Mouse (Mus musculus): ENCODE data around the gene A4galt. TPM values are rescaled to one million over a fixed set of nuclear protein-coding genes. Genes with fewer than 3 reads are reported as not detected.
"Not testable (repeated sequence)": the region's sequence is repeated elsewhere in the genome, so short reads cannot be mapped to it uniquely, and the experiment has no call there.

A4galt gene
- polyA plus RNA-seq, 1 experiment from 2014 or later, result 1.3 TPM

- Histone ChIP-seq H3K27ac (no peak overlapping the region), H3K36me3 (no peaks in the 10 kb centered on the region), H3K4me3 (no peak overlapping the region), H3K9ac (no peak overlapping the region), H3K4me2 (replicated peaks) (no peak overlapping the region), H3K9me3 (no peaks in the 10 kb centered on the region), H3K4me1 (peaks cover 13% of the 10 kb centered on the region), H3K27me3 (no peaks in the 10 kb centered on the region)
- ATAC-seq (ENCODE audit: insufficient number of reproducible peaks, insufficient read depth, low FRiP score, low TSS enrichment), result no peak
- 80% methylated on average over 13 of the region's 13 CpGs for WGBS
Observed at GRCm38 (mm10) chr15:83292261-83293056, 40.9 kb upstream of the A4galt start.

- ATAC-seq (ENCODE audit: insufficient number of reproducible peaks, insufficient read depth, low FRiP score, low TSS enrichment), result no peak
- Histone ChIP-seq H3K4me1 (peaks cover 2% of the 10 kb centered on the region; the same call in 1 of the 2 replicates), H3K9me3 (no peaks in the 10 kb centered on the region), H3K36me3 (no peaks in the 10 kb centered on the region), H3K27ac (no peak overlapping the region), H3K4me2 (replicated peaks) (no peak overlapping the region), H3K27me3 (no peaks in the 10 kb centered on the region), H3K9ac (no peak overlapping the region), H3K4me3 (no peak overlapping the region)
- 66% methylated on average over 2 of the region's 2 CpGs for WGBS
Observed at GRCm38 (mm10) chr15:83290899-83291298, 39.3 kb upstream of the A4galt start.

DNA sequence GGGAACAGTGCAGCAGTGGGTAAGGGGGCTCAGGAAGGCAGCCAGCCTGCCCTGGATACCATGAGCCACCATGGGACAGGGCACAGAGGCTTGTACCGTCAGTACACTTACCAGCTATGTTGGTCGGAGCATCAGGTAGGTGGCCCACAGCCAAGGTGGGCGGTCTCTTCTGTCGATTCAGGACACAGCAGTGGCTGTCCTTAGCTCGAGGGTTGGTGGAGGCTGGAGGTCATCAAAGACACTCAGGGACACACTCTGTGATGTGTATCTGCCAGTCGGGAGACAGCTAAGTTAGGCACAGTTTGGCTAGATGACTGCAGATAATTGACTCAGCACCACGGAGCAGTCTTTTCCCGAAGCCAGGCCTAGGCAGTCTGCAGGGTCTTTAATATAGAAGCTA, 33.3 kb upstream of the A4galt start:
- H3K4me1 ChIP-seq, result no peaks in the 10 kb centered on the region
- WGBS, result 79% methylated on average over 8 of the region's 8 CpGs
- no peaks in the 10 kb centered on the region for H3K27me3 ChIP-seq
- no peaks in the 10 kb centered on the region for H3K9me3 ChIP-seq
- ATAC-seq (ENCODE audit: insufficient number of reproducible peaks, insufficient read depth, low FRiP score, low TSS enrichment), result no peak
- H3K36me3 ChIP-seq, result no peaks in the 10 kb centered on the region
- H3K4me3 ChIP-seq, result no peak overlapping the region
- no peak overlapping the region for H3K4me2 ChIP-seq (replicated peaks)
- no peak overlapping the region for H3K27ac ChIP-seq
- H3K9ac ChIP-seq, result no peak overlapping the region

GRCm38 (mm10) chr15:83282397-83282796, 30.8 kb upstream of the A4galt start:
- WGBS, result 69% methylated on average over 5 of the region's 5 CpGs

DNA sequence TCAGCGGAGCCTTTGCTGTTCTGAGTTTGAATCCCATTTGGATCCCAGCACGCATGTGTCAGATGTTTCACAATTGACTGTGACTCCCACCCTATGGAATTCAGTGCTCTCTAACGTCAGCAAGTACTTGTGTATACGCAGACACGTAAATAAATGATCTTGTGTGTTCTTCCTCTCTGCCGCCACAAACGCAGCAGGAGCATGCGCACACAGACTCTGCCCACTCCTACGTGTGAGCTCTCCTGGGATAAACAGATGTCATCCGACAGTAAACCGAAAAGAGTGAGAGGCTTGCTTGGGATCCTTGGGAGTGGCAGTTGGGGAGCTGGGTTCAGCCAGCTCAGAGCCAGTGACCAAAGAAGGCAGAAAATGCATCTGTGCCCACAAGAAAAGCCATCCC, 29.7 kb upstream of the A4galt start:
- Histone ChIP-seq H3K27ac (no peak overlapping the region), H3K36me3 (no peaks in the 10 kb centered on the region), H3K9ac (no peak overlapping the region), H3K27me3 (no peaks in the 10 kb centered on the region), H3K4me3 (no peak overlapping the region), H3K4me1 (no peaks in the 10 kb centered on the region), H3K9me3 (no peaks in the 10 kb centered on the region), H3K4me2 (replicated peaks) (no peak overlapping the region)
- 69% methylated on average over 11 of the region's 11 CpGs for WGBS
- ATAC-seq (ENCODE audit: insufficient number of reproducible peaks, insufficient read depth, low FRiP score, low TSS enrichment), result no peak

More at GRCm38 (mm10) chr15:83282397-83282796, 30.8 kb upstream of the A4galt start:
- Histone ChIP-seq H3K4me3 (no peak overlapping the region), H3K9ac (no peak overlapping the region), H3K27ac (no peak overlapping the region), H3K4me2 (replicated peaks) (no peak overlapping the region), H3K27me3 (no peaks in the 10 kb centered on the region), H3K36me3 (no peaks in the 10 kb centered on the region), H3K9me3 (no peaks in the 10 kb centered on the region), H3K4me1 (no peaks in the 10 kb centered on the region)
- no peak for ATAC-seq (ENCODE audit: insufficient number of reproducible peaks, insufficient read depth, low FRiP score, low TSS enrichment)

GRCm38 (mm10) chr15:83278579-83278978, 27.0 kb upstream of the A4galt start:
- H3K36me3 ChIP-seq, result no peaks in the 10 kb centered on the region
- H3K9me3 ChIP-seq, result no peaks in the 10 kb centered on the region
- no peaks in the 10 kb centered on the region for H3K4me1 ChIP-seq
- 83% methylated on average over 5 of the region's 5 CpGs for whole genome bisulfite sequencing
- no peak overlapping the region for H3K27ac ChIP-seq
- no peak overlapping the region for H3K4me2 ChIP-seq (replicated peaks)
- H3K9ac ChIP-seq, result no peak overlapping the region
- no peaks in the 10 kb centered on the region for H3K27me3 ChIP-seq
- H3K4me3 ChIP-seq, result no peak overlapping the region
- no peak for ATAC-seq (ENCODE audit: insufficient number of reproducible peaks, insufficient read depth, low FRiP score, low TSS enrichment)

GRCm38 (mm10) chr15:83277451-83277850, 25.9 kb upstream of the A4galt start:
- ATAC-seq (ENCODE audit: insufficient number of reproducible peaks, insufficient read depth, low FRiP score, low TSS enrichment), result no peak
- WGBS, result 66% methylated on average over 4 of the region's 4 CpGs
- no peaks in the 10 kb centered on the region for H3K36me3 ChIP-seq

GRCm38 (mm10) chr15:83274237-83274636, 22.7 kb upstream of the A4galt start:
- H3K4me1 ChIP-seq; H3K9me3 ChIP-seq; H3K9ac ChIP-seq; ATAC-seq (ENCODE audit: insufficient number of reproducible peaks, insufficient read depth, low FRiP score, low TSS enrichment); H3K4me2 ChIP-seq (replicated peaks); H3K36me3 ChIP-seq; H3K4me3 ChIP-seq; H3K27me3 ChIP-seq; H3K27ac ChIP-seq: not testable (repeated sequence)

More at GRCm38 (mm10) chr15:83277451-83277850, 25.9 kb upstream of the A4galt start:
- Histone ChIP-seq H3K4me1 (no peaks in the 10 kb centered on the region), H3K9ac (no peak overlapping the region), H3K27ac (no peak overlapping the region), H3K4me2 (replicated peaks) (no peak overlapping the region), H3K9me3 (no peaks in the 10 kb centered on the region), H3K27me3 (no peaks in the 10 kb centered on the region), H3K4me3 (no peak overlapping the region)

DNA sequence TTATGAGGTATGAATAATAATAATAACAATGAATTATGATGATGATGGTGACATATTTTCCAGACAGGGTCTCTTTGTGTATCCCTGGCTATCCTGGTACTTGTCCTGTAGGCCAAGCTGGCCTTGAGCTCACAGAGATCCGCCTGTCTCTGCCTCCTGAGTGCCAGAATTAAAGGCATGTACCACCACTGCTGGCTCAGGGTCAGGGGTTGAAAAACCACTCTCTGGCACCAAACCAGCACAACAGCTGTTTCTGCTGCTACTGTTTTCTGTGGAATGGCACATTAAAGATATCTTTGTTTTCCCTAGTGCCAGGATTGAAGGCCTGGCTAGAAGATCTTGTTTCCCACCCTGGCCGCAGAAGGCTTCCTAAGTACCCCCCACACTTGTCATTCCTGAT, 21.4 kb upstream of the A4galt start:
- H3K4me1 ChIP-seq, result no peaks in the 10 kb centered on the region
- H3K27ac ChIP-seq, result no peak overlapping the region
- ATAC-seq (ENCODE audit: insufficient number of reproducible peaks, insufficient read depth, low FRiP score, low TSS enrichment), result no peak
- H3K36me3 ChIP-seq, result no peaks in the 10 kb centered on the region
- H3K4me3 ChIP-seq, result no peak overlapping the region
- H3K27me3 ChIP-seq, result no peaks in the 10 kb centered on the region
- no peak overlapping the region for H3K4me2 ChIP-seq (replicated peaks)
- WGBS, result 86% methylated on average over 2 of the region's 2 CpGs
- no peak overlapping the region for H3K9ac ChIP-seq
- no peaks in the 10 kb centered on the region for H3K9me3 ChIP-seq

DNA sequence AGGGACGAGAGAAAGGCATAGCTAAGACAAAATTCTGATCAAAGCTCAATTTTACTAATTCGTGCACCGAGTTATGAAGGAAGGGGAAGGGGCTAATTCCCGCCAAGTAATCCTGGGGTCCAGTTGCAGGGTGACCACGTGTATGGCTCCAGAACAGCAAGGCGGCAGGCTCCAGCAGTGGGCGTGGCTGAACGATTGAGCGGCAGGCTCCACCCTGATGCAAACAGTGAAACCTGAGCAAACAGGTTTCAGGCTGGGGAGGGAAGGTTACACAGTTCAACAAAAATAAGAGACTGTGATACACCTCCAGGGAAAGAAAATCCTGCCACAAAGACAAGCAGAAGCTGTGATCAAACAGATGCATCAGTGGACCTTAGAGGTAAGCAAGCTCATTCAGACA, 19.6 kb upstream of the A4galt start:
- H3K4me1 ChIP-seq; H3K9me3 ChIP-seq; ATAC-seq (ENCODE audit: insufficient number of reproducible peaks, insufficient read depth, low FRiP score, low TSS enrichment); H3K36me3 ChIP-seq; H3K27me3 ChIP-seq; H3K9ac ChIP-seq; H3K27ac ChIP-seq; H3K4me2 ChIP-seq (replicated peaks); H3K4me3 ChIP-seq: not testable (repeated sequence)
- WGBS, result 21% methylated on average over 9 of the region's 9 CpGs

DNA sequence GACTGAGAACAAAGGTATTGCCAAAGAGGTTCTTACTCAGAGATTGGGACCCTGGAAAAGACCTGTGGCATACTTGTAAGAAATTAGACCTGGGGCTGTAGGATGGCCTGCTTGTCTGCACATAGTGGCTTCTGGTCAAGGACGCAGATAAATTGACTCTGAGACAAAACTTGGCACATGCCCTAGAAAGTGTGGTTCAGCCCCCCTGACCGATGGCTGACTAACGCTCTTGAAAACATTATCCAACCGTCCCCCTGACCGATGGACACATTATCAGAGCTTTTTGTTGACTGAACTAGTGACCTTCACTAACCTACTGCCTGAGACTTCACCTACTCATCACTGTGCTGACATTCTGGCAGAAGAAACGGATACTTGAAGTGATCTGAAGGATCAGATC, 18.4 kb upstream of the A4galt start:
- not testable (repeated sequence) for H3K27me3 ChIP-seq; H3K9me3 ChIP-seq; ATAC-seq (ENCODE audit: insufficient number of reproducible peaks, insufficient read depth, low FRiP score, low TSS enrichment); H3K4me2 ChIP-seq (replicated peaks); H3K27ac ChIP-seq; H3K9ac ChIP-seq; H3K4me3 ChIP-seq; H3K4me1 ChIP-seq; H3K36me3 ChIP-seq
- WGBS, result 88% methylated on average over 6 of the region's 6 CpGs

- H3K36me3 ChIP-seq; H3K27ac ChIP-seq; H3K4me1 ChIP-seq; H3K27me3 ChIP-seq; H3K4me3 ChIP-seq; ATAC-seq (ENCODE audit: insufficient number of reproducible peaks, insufficient read depth, low FRiP score, low TSS enrichment); H3K4me2 ChIP-seq (replicated peaks); H3K9me3 ChIP-seq; H3K9ac ChIP-seq: not testable (repeated sequence)
- WGBS, result 56% methylated on average over 7 of the region's 7 CpGs
Observed at GRCm38 (mm10) chr15:83268428-83268827, 16.9 kb upstream of the A4galt start.

Measured in embryonic facial prominence, embryonic 12.5 days (tissue).